Mouse (Mus musculus) CH12.LX (cell line): ENCODE measurements at regions not wholly inside any gene's neighbourhood (a gene's known extent, or its start where the extent isn't known, plus 50 kb on each side); places are given as distances from the start of the nearest gene placed in this dataset.

Source experiments
- CTCF ChIP-seq, 2 experiments: IDR thresholded peaks in 1 of 2; conservative IDR thresholded peaks in 1 of 2; 2 replicates each; pipeline ENCODE4 v1.5.1; 2011 to 2012; ENCODE audit warnings: low read depth in 2 of 2, low read length in 2 of 2, improper control_type of control experiment in 1 of 2, inconsistent platforms in 1 of 2, mild to moderate bottlenecking in 1 of 2, moderate library complexity in 1 of 2
- POLR2A ChIP-seq: IDR thresholded peaks from 2 replicates; pipeline ENCODE4 v1.6.1; 2011; ENCODE audit warnings: low read depth, mild to moderate bottlenecking, improper control_type of control experiment, low read length
- POLR2AphosphoS2 ChIP-seq: IDR thresholded peaks from 2 replicates; pipeline ENCODE4 v1.6.1; 2011; ENCODE audit warnings: low read depth, low read length, improper control_type of control experiment
- ZNF384 ChIP-seq: IDR thresholded peaks from 2 replicates; pipeline ENCODE4 v1.6.1; 2012; ENCODE audit warnings: low read depth, low read length, improper control_type of control experiment, inconsistent platforms

- TF ChIP-seq CTCF (conservative IDR thresholded peaks at IDR 0.05 in 1 of 2, IDR thresholded peaks at IDR 0.05 in 1 of 2; ENCODE audit: low read depth in 2 of 2, low read length in 2 of 2) (no peak), ZNF384 (no peak), POLR2AphosphoS2 (no peak), POLR2A (no peak)
Measured at GRCm38 (mm10) chr16:55741099-55741863, 97.4 kb downstream of the Nfkbiz start.
